Mouse (Mus musculus) thymus, adult 2 months (tissue): ENCODE measurements around the gene Gdf10. TPM values are rescaled to one million over a fixed set of nuclear protein-coding genes. Genes with fewer than 3 reads are reported as not detected.

ENCODE experiments used
- DNase-seq: peaks from one replicate; pipeline ENCODE4 v3.0.0; 2021
- H3K27ac ChIP-seq: fragments of 200-500 bp; 2 replicates; pipeline ENCODE4 v1.5.1; 2012; ENCODE audit warnings: low read length, control low read depth; ENCODE audit not compliant: control insufficient read depth, insufficient read depth
- H3K27me3 ChIP-seq: fragments of 200-500 bp; 2 replicates; pipeline ENCODE4 v1.6.1; 2012; ENCODE audit warnings: mild to moderate bottlenecking, low read length, moderate library complexity, mixed read lengths; ENCODE audit not compliant: control insufficient read depth, insufficient read depth
- H3K36me3 ChIP-seq: fragments of 200-500 bp; 2 replicates; pipeline ENCODE4 v1.6.1; 2012; ENCODE audit warnings: mild to moderate bottlenecking, low read length, moderate library complexity; ENCODE audit not compliant: control insufficient read depth, insufficient read depth
- H3K4me1 ChIP-seq: fragments of 200-500 bp; replicated peaks from 2 replicates; pipeline ENCODE4 v1.6.1; 2012; ENCODE audit warnings: low read length; ENCODE audit not compliant: control insufficient read depth, insufficient read depth
- H3K4me3 ChIP-seq: fragments of 200-500 bp; 2 replicates; pipeline ENCODE4 v1.5.1; 2012; ENCODE audit warnings: mild to moderate bottlenecking, low read length, control low read depth, moderate library complexity; ENCODE audit not compliant: control insufficient read depth, insufficient read depth
- CTCF ChIP-seq: fragments of 200-500 bp; IDR thresholded peaks from 2 replicates; pipeline ENCODE4 v1.5.1; 2012; ENCODE audit warnings: mild to moderate bottlenecking, control low read depth, low read length, moderate library complexity, borderline replicate concordance; ENCODE audit not compliant: control insufficient read depth, poor library complexity, insufficient read depth; ENCODE audit errors: extremely low read depth
- POLR2A ChIP-seq: fragments of 200-500 bp; IDR thresholded peaks from 2 replicates; pipeline ENCODE4 v1.6.1; 2012; ENCODE audit warnings: mild to moderate bottlenecking, low read length, control low read depth, moderate library complexity; ENCODE audit not compliant: control insufficient read depth, poor library complexity, insufficient read depth; ENCODE audit errors: extremely low read depth
- WGBS: fragments of 180-500 bp; shearing (Covaris S2); methylation state at CpG from one replicate; pipeline ENCODE4 v1.1.7; 2018; 5-methylcytosine and 5-hydroxymethylcytosine counted together
- polyA plus RNA-seq: library from polyadenylated mRNA; depleted of rRNA; stranded (reverse); fragments of >200 nt; gene quantifications from 2 replicates; pipeline ENCODE4 v1.2.3, GENCODE M21; 2012; rRNA removed

Gdf10 gene
- polyA plus RNA-seq, 1 experiment: 2.3 TPM

DNA sequence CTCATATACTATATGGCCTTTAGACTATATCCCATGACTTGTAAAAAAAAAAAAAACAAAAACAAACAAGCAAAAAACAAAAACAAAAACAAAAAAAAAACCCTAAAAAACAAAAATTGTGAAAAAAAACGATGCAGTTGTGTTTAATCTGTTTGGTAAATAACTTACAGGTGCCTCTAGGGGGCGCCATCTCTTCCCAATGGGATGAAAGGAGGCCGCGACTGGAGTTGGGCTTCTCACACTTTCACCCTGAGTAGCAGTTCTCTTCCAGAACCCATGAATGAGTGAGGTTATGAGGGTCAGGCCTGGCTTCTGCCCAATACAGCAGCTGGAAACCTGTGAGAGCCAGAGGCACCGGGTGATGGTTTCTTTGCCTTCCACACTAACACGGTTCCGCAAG is 42.3 kb downstream of the Gdf10 start:
- H3K27me3 ChIP-seq: no peaks in the 10 kb centered on the region
- no peaks in the 10 kb centered on the region for H3K4me1 ChIP-seq
- no peak overlapping the region for H3K4me3 ChIP-seq
- TF ChIP-seq POLR2A: no peak
- no peak for TF ChIP-seq CTCF
- DNase-seq: no peak
- no peaks in the 10 kb centered on the region for H3K36me3 ChIP-seq
- WGBS: 70% methylated on average over 7 of the region's 7 CpGs
- H3K27ac ChIP-seq: no peak overlapping the region

DNA sequence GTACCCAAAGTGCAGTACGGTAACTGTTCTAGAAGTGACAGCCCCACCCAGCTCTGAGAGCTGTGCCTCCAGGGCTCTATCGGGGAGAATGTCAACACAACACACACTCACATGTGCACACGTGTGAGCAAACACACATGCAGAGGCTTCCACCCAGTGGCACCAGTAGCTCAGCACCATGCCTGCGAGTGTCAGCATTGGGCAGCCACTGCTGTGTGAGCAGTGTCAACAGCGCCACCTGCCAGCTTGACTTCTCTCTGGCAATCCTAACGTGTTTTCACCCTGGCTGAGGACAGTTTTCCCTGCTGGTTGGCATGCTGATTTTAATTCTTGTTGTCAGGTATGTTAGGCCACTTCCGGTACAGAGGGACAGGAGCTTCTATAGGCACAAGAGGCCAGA is 49.3 kb downstream of the Gdf10 start:
- Histone ChIP-seq H3K27ac (no peak overlapping the region), H3K4me1 (no peaks in the 10 kb centered on the region), H3K36me3 (no peaks in the 10 kb centered on the region), H3K4me3 (no peak overlapping the region), H3K27me3 (no peaks in the 10 kb centered on the region)
- 54% methylated on average over 7 of the region's 7 CpGs for WGBS
- TF ChIP-seq CTCF (no peak), POLR2A (no peak)
- DNase-seq: no peak

- Histone ChIP-seq H3K27ac (no peak overlapping the region), H3K27me3 (no peaks in the 10 kb centered on the region), H3K36me3 (no peaks in the 10 kb centered on the region), H3K4me1 (no peaks in the 10 kb centered on the region), H3K4me3 (no peak overlapping the region)
- TF ChIP-seq CTCF: no peak
- TF ChIP-seq POLR2A: no peak
- WGBS: 85% methylated on average over 5 of the region's 5 CpGs
- no peak for DNase-seq
Measured at GRCm38 (mm10) chr14:33974752-33975151, 51.4 kb downstream of the Gdf10 start.

DNA sequence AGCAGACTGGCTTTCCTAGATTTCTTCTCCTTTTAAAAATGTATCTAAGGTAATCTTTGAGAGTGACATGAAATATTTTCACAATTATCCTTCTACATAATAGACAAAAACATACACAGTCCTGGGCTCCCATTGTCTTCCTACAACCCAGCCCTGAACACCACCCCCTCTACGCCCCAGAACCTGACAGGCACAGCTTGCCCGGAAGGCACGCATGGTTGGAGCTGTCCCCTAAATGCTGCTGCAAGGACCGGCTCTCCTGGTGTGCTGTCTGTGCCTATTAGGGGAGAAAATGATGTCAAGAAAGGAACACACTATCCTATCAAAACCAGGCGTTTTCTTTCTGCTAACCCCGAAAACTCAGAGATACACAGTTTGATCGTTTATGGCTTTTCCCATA is 54.4 kb downstream of the Gdf10 start:
- Histone ChIP-seq H3K4me1 (no peaks in the 10 kb centered on the region), H3K27me3 (no peaks in the 10 kb centered on the region), H3K4me3 (no peak overlapping the region), H3K36me3 (no peaks in the 10 kb centered on the region), H3K27ac (no peak overlapping the region)
- WGBS: 54% methylated on average over 7 of the region's 7 CpGs
- no peak for DNase-seq
- no peak for TF ChIP-seq CTCF
- TF ChIP-seq POLR2A: no peak

DNA sequence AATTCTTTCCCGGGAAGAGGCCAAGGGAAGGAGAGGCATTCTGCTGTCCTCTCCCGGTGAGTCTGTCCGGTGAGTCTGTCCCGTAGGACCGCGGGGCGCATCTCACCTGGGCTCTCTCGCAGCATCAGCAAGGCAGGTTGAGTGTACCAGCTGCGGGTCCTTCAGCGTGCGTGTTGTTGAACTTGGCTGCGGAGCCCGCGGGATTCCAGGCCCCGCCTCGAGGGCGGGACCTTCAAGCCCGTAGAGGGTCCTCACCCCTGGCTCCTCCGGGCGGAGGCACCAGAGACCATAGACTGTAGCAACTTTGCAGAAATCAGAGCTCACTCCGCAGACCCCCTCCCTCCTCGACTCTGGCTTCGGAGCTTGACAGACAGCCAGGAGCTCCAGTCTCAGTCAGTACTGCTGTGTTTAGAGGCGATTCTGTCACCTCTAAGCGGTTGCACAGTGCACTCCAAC is 55.2 kb downstream of the Gdf10 start, which contains the start of gene Zfp488:
Zfp488 (minus strand) TSS at position 161 of the 456 bp plus-strand sequence.
- H3K36me3 ChIP-seq: no peaks in the 10 kb centered on the region
- no peak for DNase-seq
- WGBS: 17% methylated on average over 25 of the region's 25 CpGs
- no peaks in the 10 kb centered on the region for H3K4me1 ChIP-seq
- H3K27me3 ChIP-seq: no peaks in the 10 kb centered on the region
- no peak for TF ChIP-seq POLR2A
- no peak for TF ChIP-seq CTCF
- H3K27ac ChIP-seq: no peak within 1 kb of the TSS
- no peak within 1 kb of the TSS for H3K4me3 ChIP-seq

Other genes starting within 250 kb of the Gdf10 start
- not detected in 2 replicates for gene Gdf2, start 17.5 kb downstream of the Gdf10 start, polyA plus RNA-seq
- gene Rbp3, start 30.4 kb downstream of the Gdf10 start, polyA plus RNA-seq: not detected in 2 replicates
- not detected in 2 replicates for gene Zfp488, start 55.2 kb downstream of the Gdf10 start, polyA plus RNA-seq
- not detected in 2 replicates for gene Gm30083, start 91.6 kb downstream of the Gdf10 start, polyA plus RNA-seq
- 0.07 TPM in 1 of 2 replicates, not detected in the other for gene Gm5460, start 93.2 kb downstream of the Gdf10 start, polyA plus RNA-seq
- gene Antxrl, start 129.1 kb downstream of the Gdf10 start, polyA plus RNA-seq: 0.13 TPM in 1 of 2 replicates, not detected in the other
- 4.9 and 6.2 TPM in 2 replicates for gene Anxa8, start 162.4 kb downstream of the Gdf10 start, polyA plus RNA-seq
- gene A630023A22Rik, start 179.2 kb downstream of the Gdf10 start, polyA plus RNA-seq: not detected in 2 replicates
- 0.06 and 0.11 TPM in 2 replicates for gene Npy4r, start 228.9 kb downstream of the Gdf10 start, polyA plus RNA-seq